Mouse (Mus musculus) thymus, postnatal 14 days (tissue): ENCODE measurements around the gene Vmn1r138.
"Not testable (repeated sequence)": the region's sequence is repeated elsewhere in the genome, so short reads cannot be mapped to it uniquely, and the experiment has no call there.

Source experiments
- DNase-seq: peaks from one replicate; pipeline ENCODE4 v3.0.0; 2021

Vmn1r138 gene

GRCm38 (mm10) chr7:22028797-22029196, at the start of gene Vmn1r138:
Gene Vmn1r138 (minus strand): TSS chr7:22028897.
- not testable (repeated sequence) for DNase-seq

GRCm38 (mm10) chr7:22068757-22069156, 40.1 kb upstream of the Vmn1r138 start, which contains the start of gene Vmn1r139:
Gene Vmn1r139 (plus strand): TSS chr7:22069057.
- DNase-seq, result not testable (repeated sequence)

- DNase-seq, result not testable (repeated sequence)
Observed at GRCm38 (mm10) chr7:22056205-22056604, 27.5 kb upstream of the Vmn1r138 start, which contains the start of gene Gm6176. Gene Gm6176 (minus strand): TSS chr7:22056305.

GRCm38 (mm10) chr7:21994287-21994686, 34.4 kb downstream of the Vmn1r138 start, which contains the start of gene Vmn1r137:
Gene Vmn1r137 (plus strand): TSS chr7:21994587.
- not testable (repeated sequence) for DNase-seq
